Mouse (Mus musculus): ENCODE results near the gene Pacs1. TPM values are rescaled to one million over a fixed set of nuclear protein-coding genes. Genes with fewer than 3 reads are reported as not detected.
"Not testable (repeated sequence)": the region's sequence is repeated elsewhere in the genome, so short reads cannot be mapped to it uniquely, and the experiment has no call there.

Pacs1 gene
- polyA plus RNA-seq, 1 experiment from 2014 or later, result 30.5 TPM

DNA sequence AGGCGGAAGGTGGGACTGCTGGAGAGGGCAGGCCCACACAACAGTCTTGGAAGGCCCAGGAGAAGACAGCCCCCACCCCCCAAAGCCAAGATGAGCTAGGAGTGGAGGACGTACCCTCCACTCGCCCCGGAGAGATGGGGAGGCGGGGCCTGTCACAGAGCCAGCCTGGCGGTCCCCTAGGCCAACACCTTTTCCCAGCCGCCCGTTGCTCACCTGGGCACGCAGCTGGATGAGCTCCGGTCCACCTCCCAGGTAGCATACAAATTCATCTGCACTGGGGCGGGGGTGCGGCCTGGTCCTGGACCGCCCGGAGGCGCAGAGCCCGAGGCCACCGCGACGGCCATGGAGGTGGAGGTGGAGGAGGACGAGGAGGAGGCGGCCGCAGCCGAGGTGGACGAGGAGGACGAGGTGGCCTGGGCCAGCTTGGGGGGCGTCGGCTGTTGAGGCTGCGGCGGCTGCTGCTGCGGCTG is 558 bp downstream of the Pacs1 start:
- DNase-seq (ENCODE audit: low spot score) (peak; percentile 44), ATAC-seq (ENCODE audit: insufficient read depth, low FRiP score, low TSS enrichment) (peak; percentile 56)
- peak overlapping the region; percentile 68 for H3K27ac ChIP-seq (ENCODE audit: low read depth, low read length)
- H3K36me3 ChIP-seq (ENCODE audit: control insufficient read depth, insufficient read depth, low read length), result peaks cover 12% of the 10 kb centered on the region
- no peaks in the 10 kb centered on the region for H3K9me3 ChIP-seq (ENCODE audit: control insufficient read depth, low read length)
- peak overlapping the region; percentile 96 for H3K4me2 ChIP-seq (ENCODE audit: low read depth)
- peak overlapping the region; percentile 88 for H3K9ac ChIP-seq (ENCODE audit: low read length)
- under 1% methylated on average over 26 of the region's 30 CpGs for WGBS
- H3K27me3 ChIP-seq (ENCODE audit: control insufficient read depth, insufficient read depth, low read length), result no peaks in the 10 kb centered on the region
- H3K4me1 ChIP-seq (ENCODE audit: control insufficient read depth, insufficient read depth, low read length), result peaks cover 14% of the 10 kb centered on the region
- peak overlapping the region; percentile 88 for H3K4me3 ChIP-seq (ENCODE audit: low read depth, low read length)

DNA sequence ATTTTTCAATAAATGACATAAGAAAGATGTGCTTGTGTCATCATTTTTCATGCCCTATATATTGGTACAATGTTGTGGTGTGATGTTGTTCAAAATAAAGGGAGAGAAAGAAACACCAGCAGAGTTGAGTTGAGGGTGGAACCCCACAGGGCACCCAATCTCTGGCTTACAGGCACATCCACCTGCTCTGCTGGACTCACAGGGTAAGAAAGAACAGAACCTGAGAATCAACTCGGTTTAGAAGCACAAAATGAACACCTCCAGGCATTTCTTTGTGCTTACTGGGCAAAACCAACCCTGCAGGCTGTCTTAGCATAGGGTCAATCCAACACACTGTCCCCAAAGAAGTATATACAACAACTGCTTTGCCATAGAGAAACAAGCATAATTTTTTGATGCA is 1.5 kb downstream of the Pacs1 start:
- peaks cover 11% of the 10 kb centered on the region for H3K36me3 ChIP-seq (ENCODE audit: control insufficient read depth, insufficient read depth, low read length)
- peak overlapping the region; percentile 88; the same call in 1 of the 2 replicates for H3K4me3 ChIP-seq (ENCODE audit: low read depth, low read length)
- H3K4me1 ChIP-seq (ENCODE audit: control insufficient read depth, insufficient read depth, low read length), result peaks cover 14% of the 10 kb centered on the region
- H3K9me3 ChIP-seq (ENCODE audit: control insufficient read depth, low read length), result no peaks in the 10 kb centered on the region
- H3K27ac ChIP-seq (ENCODE audit: low read depth, low read length), result no peak overlapping the region
- ATAC-seq (ENCODE audit: insufficient read depth, low FRiP score, low TSS enrichment), result no peak
- 61% methylated on average over 1 of the region's 1 CpGs for WGBS
- H3K9ac ChIP-seq (ENCODE audit: low read length), result no peak overlapping the region
- no peaks in the 10 kb centered on the region for H3K27me3 ChIP-seq (ENCODE audit: control insufficient read depth, insufficient read depth, low read length)
- DNase-seq (ENCODE audit: low spot score), result no peak
- peak overlapping the region; percentile 96; the same call in 1 of the 2 replicates for H3K4me2 ChIP-seq (ENCODE audit: low read depth)

DNA sequence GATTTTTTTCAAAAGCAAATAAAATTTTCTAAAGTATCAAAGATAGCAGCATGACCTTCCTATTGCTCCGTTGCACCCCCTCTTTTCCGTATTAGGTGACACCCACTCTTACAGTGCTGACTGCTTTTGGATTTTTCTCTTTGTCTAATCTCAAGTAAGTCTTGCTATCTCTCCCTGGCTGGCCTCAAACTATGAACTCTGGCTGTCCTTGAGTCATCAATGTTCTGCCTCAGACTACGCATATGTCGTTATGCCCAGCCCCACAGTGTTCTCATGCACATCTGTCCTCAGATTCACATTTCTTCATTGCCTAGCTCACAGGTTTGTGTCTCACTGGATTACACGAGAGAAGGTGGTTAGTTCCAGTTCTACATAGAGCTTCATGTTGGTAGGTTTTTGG is 3.5 kb downstream of the Pacs1 start:
- ATAC-seq (ENCODE audit: insufficient read depth, low FRiP score, low TSS enrichment), result no peak
- no peak for DNase-seq (ENCODE audit: low spot score)
- peaks cover 2% of the 10 kb centered on the region; the same call in 1 of the 2 replicates for H3K36me3 ChIP-seq (ENCODE audit: control insufficient read depth, insufficient read depth, low read length)
- H3K9me3 ChIP-seq (ENCODE audit: control insufficient read depth, low read length), result no peaks in the 10 kb centered on the region
- WGBS, result 89% methylated on average over 5 of the region's 5 CpGs
- H3K27ac ChIP-seq (ENCODE audit: low read depth, low read length), result no peak overlapping the region
- H3K27me3 ChIP-seq (ENCODE audit: control insufficient read depth, insufficient read depth, low read length), result no peaks in the 10 kb centered on the region
- no peak overlapping the region for H3K9ac ChIP-seq (ENCODE audit: low read length)
- H3K4me3 ChIP-seq (ENCODE audit: low read depth, low read length), result no peak overlapping the region
- H3K4me1 ChIP-seq (ENCODE audit: control insufficient read depth, insufficient read depth, low read length), result peaks cover 14% of the 10 kb centered on the region
- no peak overlapping the region for H3K4me2 ChIP-seq (ENCODE audit: low read depth)

DNA sequence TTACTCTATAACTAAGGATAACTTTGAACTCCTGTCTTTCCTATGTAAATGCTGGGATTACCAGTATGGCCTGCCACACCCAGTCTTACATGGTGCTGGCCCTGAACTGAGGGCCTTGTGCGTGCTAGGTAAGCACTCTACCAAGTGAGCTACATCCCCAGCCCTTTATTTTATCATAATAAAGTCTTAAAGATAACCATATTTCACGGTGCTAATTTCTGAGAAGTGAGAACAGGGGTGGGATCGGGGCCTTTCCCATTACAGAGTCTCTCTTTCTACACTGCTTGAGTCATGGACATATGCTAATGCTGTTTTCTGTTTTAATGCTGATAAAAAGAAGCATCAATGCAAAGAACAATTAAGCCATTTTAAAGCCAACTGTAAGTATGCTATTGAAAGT is 4.0 kb downstream of the Pacs1 start:
- no peak for DNase-seq (ENCODE audit: low spot score)
- no peak overlapping the region for H3K4me3 ChIP-seq (ENCODE audit: low read depth, low read length)

DNA sequence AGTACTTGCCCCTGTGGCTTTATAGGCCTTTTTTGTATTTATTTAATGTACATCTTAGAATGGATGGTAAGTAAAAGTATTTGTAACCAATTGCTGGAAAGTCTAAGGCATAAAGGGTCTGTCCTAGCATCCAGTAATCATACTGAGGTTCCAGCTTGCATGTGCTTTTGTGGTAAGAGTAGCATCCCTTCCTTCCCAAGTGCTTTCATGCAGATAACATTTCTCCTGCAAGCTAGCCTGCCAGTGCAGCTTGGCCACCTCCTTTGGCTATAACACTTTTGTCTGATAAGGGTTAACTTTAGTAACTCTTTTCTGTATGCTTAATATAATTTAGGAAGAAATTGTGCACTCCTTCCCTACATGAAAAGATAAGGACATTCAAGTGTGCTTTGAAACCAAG is 4.9 kb downstream of the Pacs1 start:
- no peak overlapping the region for H3K4me2 ChIP-seq (ENCODE audit: low read depth)
- H3K9ac ChIP-seq (ENCODE audit: low read length), result no peak overlapping the region
- H3K9me3 ChIP-seq (ENCODE audit: control insufficient read depth, low read length), result no peaks in the 10 kb centered on the region
- H3K36me3 ChIP-seq (ENCODE audit: control insufficient read depth, insufficient read depth, low read length), result no peaks in the 10 kb centered on the region
- ATAC-seq (ENCODE audit: insufficient read depth, low FRiP score, low TSS enrichment) (no peak), DNase-seq (ENCODE audit: low spot score) (no peak)
- H3K4me3 ChIP-seq (ENCODE audit: low read depth, low read length), result no peak overlapping the region
- peaks cover 9% of the 10 kb centered on the region for H3K4me1 ChIP-seq (ENCODE audit: control insufficient read depth, insufficient read depth, low read length)
- H3K27ac ChIP-seq (ENCODE audit: low read depth, low read length), result no peak overlapping the region
- H3K27me3 ChIP-seq (ENCODE audit: control insufficient read depth, insufficient read depth, low read length), result no peaks in the 10 kb centered on the region

More for the DNA sequence above, 4.0 kb downstream of the Pacs1 start:
- Histone ChIP-seq H3K36me3 (ENCODE audit: control insufficient read depth, insufficient read depth, low read length) (no peaks in the 10 kb centered on the region), H3K4me2 (ENCODE audit: low read depth) (no peak overlapping the region), H3K9ac (ENCODE audit: low read length) (no peak overlapping the region), H3K27me3 (ENCODE audit: control insufficient read depth, insufficient read depth, low read length) (no peaks in the 10 kb centered on the region), H3K4me1 (ENCODE audit: control insufficient read depth, insufficient read depth, low read length) (peaks cover 14% of the 10 kb centered on the region), H3K27ac (ENCODE audit: low read depth, low read length) (no peak overlapping the region), H3K9me3 (ENCODE audit: control insufficient read depth, low read length) (no peaks in the 10 kb centered on the region)
- WGBS, result 82% methylated on average over 3 of the region's 3 CpGs
- no peak for ATAC-seq (ENCODE audit: insufficient read depth, low FRiP score, low TSS enrichment)

DNA sequence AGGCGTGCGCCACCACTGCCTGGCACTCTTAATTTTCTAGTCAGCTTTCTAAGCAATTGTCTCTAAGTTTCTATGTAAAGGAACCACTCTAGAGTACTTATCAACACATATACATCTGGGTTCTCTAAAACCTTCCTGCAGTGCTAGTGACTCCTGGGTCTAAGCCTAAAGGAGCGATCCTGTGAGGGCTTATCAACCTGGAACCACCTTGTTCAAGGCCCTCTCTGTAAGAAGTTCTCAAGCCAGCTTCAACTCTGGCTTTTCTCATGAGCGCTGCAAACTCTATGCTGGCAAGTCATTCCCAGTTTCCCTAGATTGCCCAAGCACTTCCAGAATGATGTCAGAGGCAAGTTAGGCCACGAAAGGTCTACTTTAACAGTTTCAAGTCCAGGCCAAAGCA is 5.9 kb downstream of the Pacs1 start:
- Histone ChIP-seq H3K27ac (ENCODE audit: low read depth, low read length) (no peak overlapping the region), H3K4me2 (ENCODE audit: low read depth) (no peak overlapping the region), H3K27me3 (ENCODE audit: control insufficient read depth, insufficient read depth, low read length) (no peaks in the 10 kb centered on the region), H3K4me3 (ENCODE audit: low read depth, low read length) (no peak overlapping the region), H3K9ac (ENCODE audit: low read length) (no peak overlapping the region), H3K9me3 (ENCODE audit: control insufficient read depth, low read length) (no peaks in the 10 kb centered on the region), H3K36me3 (ENCODE audit: control insufficient read depth, insufficient read depth, low read length) (no peaks in the 10 kb centered on the region), H3K4me1 (ENCODE audit: control insufficient read depth, insufficient read depth, low read length) (peaks cover 8% of the 10 kb centered on the region)
- 99% methylated on average over 5 of the region's 5 CpGs for WGBS
- DNase-seq (ENCODE audit: low spot score) (no peak), ATAC-seq (ENCODE audit: insufficient read depth, low FRiP score, low TSS enrichment) (no peak)

DNA sequence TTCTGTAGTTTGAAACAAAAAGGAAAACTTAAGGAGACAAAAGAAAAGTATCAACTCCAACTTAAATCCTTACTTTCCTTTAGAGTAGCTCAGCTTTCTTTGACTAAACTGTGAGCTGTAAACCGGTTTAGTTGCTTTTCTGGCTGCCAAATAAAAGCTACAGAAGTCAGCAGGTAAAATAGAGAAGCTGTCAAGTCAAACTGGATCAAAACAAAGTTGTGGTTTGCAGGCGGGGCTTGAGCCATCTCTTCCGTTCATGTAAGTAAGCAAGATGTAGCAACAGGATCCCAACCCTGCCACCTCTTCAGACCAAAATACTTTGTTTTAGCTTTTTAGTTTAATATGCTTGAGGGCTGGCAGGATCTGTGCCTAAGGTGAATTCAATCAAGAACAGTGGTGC is 15.8 kb downstream of the Pacs1 start:
- no peak for ATAC-seq (ENCODE audit: insufficient read depth, low FRiP score, low TSS enrichment)
- WGBS, result 61% methylated on average over 3 of the region's 3 CpGs
- Histone ChIP-seq H3K4me2 (ENCODE audit: low read depth) (no peak overlapping the region), H3K9me3 (ENCODE audit: control insufficient read depth, low read length) (no peaks in the 10 kb centered on the region), H3K4me3 (ENCODE audit: low read depth, low read length) (no peak overlapping the region), H3K36me3 (ENCODE audit: control insufficient read depth, insufficient read depth, low read length) (no peaks in the 10 kb centered on the region), H3K27me3 (ENCODE audit: control insufficient read depth, insufficient read depth, low read length) (no peaks in the 10 kb centered on the region), H3K4me1 (ENCODE audit: control insufficient read depth, insufficient read depth, low read length) (no peaks in the 10 kb centered on the region), H3K27ac (ENCODE audit: low read depth, low read length) (no peak overlapping the region), H3K9ac (ENCODE audit: low read length) (no peak overlapping the region)
- DNase-seq (ENCODE audit: low spot score), result no peak

DNA sequence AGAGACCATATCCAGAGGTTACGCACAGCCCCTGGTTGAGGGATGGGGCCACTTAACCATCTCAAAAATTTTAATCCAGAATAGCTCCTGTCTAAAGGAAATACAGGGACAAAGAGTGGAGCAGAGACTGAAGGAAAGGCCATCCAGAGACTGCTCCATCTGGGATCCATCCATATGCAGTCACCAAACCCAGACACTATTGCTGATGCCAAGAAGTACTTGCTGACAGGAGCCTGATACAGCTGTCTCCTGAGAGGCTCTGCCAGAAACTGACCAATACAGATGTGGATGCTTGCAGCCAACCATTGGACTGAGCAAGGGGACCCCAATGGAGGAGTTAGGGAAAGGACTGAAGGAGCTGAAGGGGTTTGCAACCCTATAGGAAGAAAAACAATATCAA is 35.9 kb downstream of the Pacs1 start:
- not testable (repeated sequence) for H3K9me3 ChIP-seq (ENCODE audit: control insufficient read depth, low read length); ATAC-seq (ENCODE audit: insufficient read depth, low FRiP score, low TSS enrichment); H3K36me3 ChIP-seq (ENCODE audit: control insufficient read depth, insufficient read depth, low read length); H3K4me1 ChIP-seq (ENCODE audit: control insufficient read depth, insufficient read depth, low read length); H3K4me2 ChIP-seq (ENCODE audit: low read depth); DNase-seq (ENCODE audit: low spot score); H3K27ac ChIP-seq (ENCODE audit: low read depth, low read length); H3K4me3 ChIP-seq (ENCODE audit: low read depth, low read length); H3K9ac ChIP-seq (ENCODE audit: low read length); H3K27me3 ChIP-seq (ENCODE audit: control insufficient read depth, insufficient read depth, low read length)
- 100% methylated on average over 1 of the region's 1 CpGs for WGBS

DNA sequence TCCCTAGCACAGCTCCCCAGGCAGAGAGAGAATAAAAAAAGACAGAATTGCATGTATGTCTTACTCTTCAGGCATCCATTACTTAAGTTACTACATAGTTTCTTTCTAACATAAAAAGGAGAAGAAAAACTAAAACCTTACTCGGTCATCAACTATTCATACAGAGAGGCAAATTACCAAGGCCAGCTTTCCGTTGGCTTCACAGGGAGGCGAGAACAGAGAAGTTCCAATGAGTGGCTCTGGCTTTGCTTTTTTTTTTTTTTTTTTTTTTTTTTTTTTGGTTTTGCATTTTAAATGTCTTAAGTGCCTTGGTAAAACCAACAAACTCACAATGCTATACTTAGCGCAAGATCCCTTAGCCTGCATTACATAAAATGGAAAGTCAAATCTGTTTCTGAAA is 40.2 kb downstream of the Pacs1 start:
- Histone ChIP-seq H3K4me1 (ENCODE audit: control insufficient read depth, insufficient read depth, low read length) (no peaks in the 10 kb centered on the region), H3K36me3 (ENCODE audit: control insufficient read depth, insufficient read depth, low read length) (no peaks in the 10 kb centered on the region), H3K27ac (ENCODE audit: low read depth, low read length) (no peak overlapping the region), H3K27me3 (ENCODE audit: control insufficient read depth, insufficient read depth, low read length) (no peaks in the 10 kb centered on the region), H3K9me3 (ENCODE audit: control insufficient read depth, low read length) (no peaks in the 10 kb centered on the region), H3K4me2 (ENCODE audit: low read depth) (no peak overlapping the region), H3K9ac (ENCODE audit: low read length) (no peak overlapping the region), H3K4me3 (ENCODE audit: low read depth, low read length) (no peak overlapping the region)
- 93% methylated on average over 4 of the region's 4 CpGs for WGBS
- DNase-seq (ENCODE audit: low spot score) (no peak), ATAC-seq (ENCODE audit: insufficient read depth, low FRiP score, low TSS enrichment) (no peak)

Measured in neural tube, embryonic 11.5 days (tissue).